Mouse (Mus musculus): ENCODE data around the gene Cables2. TPM values are rescaled to one million over a fixed set of nuclear protein-coding genes. Genes with fewer than 3 reads are reported as not detected.

The Cables2 gene
- total RNA-seq, 2 experiments from 2014 or later = 26.0 to 29.0 TPM

DNA sequence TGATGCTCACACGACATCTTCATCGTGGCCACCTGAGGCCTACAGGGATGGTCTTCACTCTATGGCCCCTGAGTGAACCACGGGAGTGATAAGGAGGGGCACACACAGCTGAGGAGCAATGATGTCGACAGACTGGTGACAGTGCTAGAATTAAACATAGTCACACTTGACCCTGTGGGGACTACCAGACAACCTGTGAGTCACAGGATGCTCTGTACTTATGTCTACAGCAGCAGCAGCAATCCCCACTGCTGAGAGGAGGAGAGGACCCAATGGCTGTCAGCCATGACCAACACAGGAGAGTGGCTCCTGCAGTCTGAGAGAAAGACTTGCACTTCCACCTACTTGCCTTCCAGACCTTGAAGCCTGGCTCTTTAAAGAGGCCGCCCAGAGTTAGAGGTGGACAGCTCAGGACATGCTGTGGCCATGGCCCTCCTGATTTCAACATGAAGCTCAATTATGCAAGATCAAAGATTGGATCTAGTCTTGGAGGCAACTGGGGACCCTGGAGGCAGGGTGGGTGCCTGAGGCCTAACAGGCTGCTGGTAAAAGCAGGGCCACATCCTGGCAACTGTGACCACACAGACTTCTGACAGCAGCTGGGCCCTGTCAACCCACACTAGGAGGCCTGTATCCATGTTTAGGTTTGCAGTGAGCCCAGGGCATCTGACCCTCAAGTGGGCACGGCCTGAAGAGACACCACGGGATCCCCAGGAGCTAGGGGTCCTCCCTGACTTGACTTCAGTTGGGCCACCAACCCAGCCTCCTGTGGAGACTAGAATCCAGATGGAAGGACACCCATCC is 40.0 kb downstream of the Cables2 start:
- no peak for TF ChIP-seq CTCF (IDR thresholded peaks at IDR 0.05)
- DNase-seq (ENCODE audit: extremely low spot score in 1 of 2, low spot score in 2 of 2) = no peak
- intact Hi-C loops (cut with DNase I) = no loop called here

GRCm38 (mm10) chr2:180230482-180230881 is 42.8 kb downstream of the Cables2 start:
- DNase-seq (ENCODE audit: extremely low spot score in 1 of 2, low spot score in 2 of 2) = no peak
- no peak overlapping the region for H3K27ac ChIP-seq
- H3K4me3 ChIP-seq = no peak overlapping the region
- TF ChIP-seq CTCF (IDR thresholded peaks at IDR 0.05) = no peak
- intact Hi-C loops (cut with DNase I) = no loop called here

More for the DNA sequence above, 40.0 kb downstream of the Cables2 start:
- Histone ChIP-seq H3K27ac (no peak overlapping the region), H3K4me3 (no peak overlapping the region)

GRCm38 (mm10) chr2:180229129-180229528 is 44.2 kb downstream of the Cables2 start:
- TF ChIP-seq CTCF (IDR thresholded peaks at IDR 0.05) = no peak
- no peak for DNase-seq (ENCODE audit: extremely low spot score in 1 of 2, low spot score in 2 of 2)
- intact Hi-C loops (cut with DNase I) = no loop called here
- Histone ChIP-seq H3K4me3 (no peak overlapping the region), H3K27ac (no peak overlapping the region)

DNA sequence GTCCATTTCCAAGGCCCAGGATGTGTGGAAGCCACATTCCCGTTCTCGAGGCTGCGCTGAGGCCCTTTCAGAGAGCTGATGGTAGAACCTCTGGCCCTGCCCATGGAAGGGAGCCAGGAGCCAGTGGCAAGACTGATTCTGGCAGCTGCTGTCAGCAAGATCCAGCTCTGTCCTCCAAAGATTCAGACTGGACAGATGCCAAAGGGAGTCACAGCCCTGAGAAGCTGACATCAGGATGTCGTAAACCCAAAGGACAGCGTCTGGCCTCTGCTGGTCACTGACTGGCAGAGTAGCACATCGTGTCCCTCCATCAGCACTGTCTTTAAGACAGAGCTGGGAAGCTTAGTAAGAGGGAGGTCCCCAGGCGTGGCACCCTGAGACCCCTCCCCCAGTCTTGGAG is 44.7 kb downstream of the Cables2 start:
- Histone ChIP-seq H3K27ac (no peak overlapping the region), H3K4me3 (no peak overlapping the region)
- no peak for TF ChIP-seq CTCF (IDR thresholded peaks at IDR 0.05)
- DNase-seq (ENCODE audit: extremely low spot score in 1 of 2, low spot score in 2 of 2) = no peak
- intact Hi-C loops (cut with DNase I) = no loop called here

GRCm38 (mm10) chr2:180228060-180228458 is 45.2 kb downstream of the Cables2 start:
- no peak overlapping the region for H3K27ac ChIP-seq
- no peak for TF ChIP-seq CTCF (IDR thresholded peaks at IDR 0.05)
- intact Hi-C loops (cut with DNase I) = no loop called here
- DNase-seq (ENCODE audit: extremely low spot score in 1 of 2, low spot score in 2 of 2) = no peak
- H3K4me3 ChIP-seq = no peak overlapping the region

- Histone ChIP-seq H3K27ac (no peak overlapping the region), H3K4me3 (peak overlapping the region; percentile 19; the same call in 1 of the 2 replicates)
- intact Hi-C loops (cut with DNase I) = no loop called here
- no peak for DNase-seq (ENCODE audit: extremely low spot score in 1 of 2, low spot score in 2 of 2)
- peak; percentile 74 for TF ChIP-seq CTCF (IDR thresholded peaks at IDR 0.05)
Observed at GRCm38 (mm10) chr2:180227262-180228059, 45.8 kb downstream of the Cables2 start.

GRCm38 (mm10) chr2:180225762-180226378 is 47.4 kb downstream of the Cables2 start, which contains the start of gene Lama5:
Gene Lama5, minus strand, starts transcription at chr2:180225859.
- intact Hi-C loops (cut with DNase I) = no loop called here
- H3K27ac ChIP-seq = peak within 1 kb of the TSS; percentile 66
- DNase-seq (ENCODE audit: extremely low spot score in 1 of 2, low spot score in 2 of 2) = no peak
- H3K4me3 ChIP-seq = peak within 1 kb of the TSS; percentile 75
- TF ChIP-seq CTCF (IDR thresholded peaks at IDR 0.05) = no peak

DNA sequence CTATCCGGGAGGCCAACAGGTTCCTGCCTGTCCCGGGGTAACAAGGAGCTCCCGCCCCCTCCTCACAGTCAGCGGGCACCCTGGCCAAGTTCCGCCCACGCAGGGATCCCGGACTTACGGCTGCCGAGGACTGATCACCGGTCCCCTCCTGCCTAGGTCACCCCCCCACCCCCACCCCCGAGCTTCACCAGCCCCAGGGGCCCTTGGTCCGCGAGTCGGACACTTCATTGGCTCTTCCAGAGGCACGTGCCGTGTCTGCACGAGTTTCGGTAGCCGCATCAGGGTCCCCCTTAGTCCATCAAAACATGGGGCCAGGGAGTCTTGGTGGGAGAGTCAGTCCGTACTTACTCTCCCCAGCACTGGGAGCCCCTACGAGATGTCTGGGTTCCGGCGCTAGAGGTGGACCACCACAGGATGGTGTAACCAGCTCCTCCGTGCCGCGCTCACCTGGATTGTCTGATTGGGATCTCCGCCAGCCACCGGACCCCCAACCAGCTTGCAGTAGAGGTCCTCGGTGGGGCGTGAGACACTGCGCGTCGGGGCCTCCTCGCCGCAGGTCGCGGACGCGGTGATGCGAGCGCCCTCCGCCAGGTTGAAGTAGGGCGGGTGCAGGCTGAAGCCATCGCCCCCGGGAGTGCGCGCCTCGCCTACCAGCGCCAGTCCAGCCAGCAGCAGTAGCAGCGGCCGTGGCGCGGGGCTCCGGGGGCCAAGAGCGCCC is 48.1 kb downstream of the Cables2 start:
- peak overlapping the region; percentile 75 for H3K4me3 ChIP-seq
- no peak for TF ChIP-seq CTCF (IDR thresholded peaks at IDR 0.05)
- intact Hi-C loops (cut with DNase I) = no loop called here
- H3K27ac ChIP-seq = peak overlapping the region; percentile 66
- no peak for DNase-seq (ENCODE audit: extremely low spot score in 1 of 2, low spot score in 2 of 2)

DNA sequence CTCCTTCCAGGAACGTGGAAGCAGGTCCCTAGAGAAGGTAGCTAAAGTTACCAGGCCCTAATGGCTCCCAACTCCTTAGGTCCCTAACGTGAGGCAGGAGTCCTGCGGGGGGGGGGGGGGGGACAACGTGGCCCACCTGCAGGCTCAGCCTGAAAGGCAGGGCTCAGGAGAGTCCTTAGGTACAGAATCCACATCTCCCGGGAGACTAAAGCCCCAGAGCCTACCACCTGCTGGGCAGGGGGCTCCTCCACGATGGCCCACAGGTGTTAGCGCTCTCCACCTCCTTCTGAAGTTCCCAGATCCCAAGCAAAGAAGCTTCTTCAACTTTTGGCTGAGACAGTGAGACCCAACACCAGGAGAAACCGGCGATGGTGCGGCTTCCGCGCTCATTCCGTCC is 48.7 kb downstream of the Cables2 start:
- intact Hi-C loops (cut with DNase I) = no loop called here
- no peak for DNase-seq (ENCODE audit: extremely low spot score in 1 of 2, low spot score in 2 of 2)
- TF ChIP-seq CTCF (IDR thresholded peaks at IDR 0.05) = no peak
- Histone ChIP-seq H3K27ac (no peak overlapping the region), H3K4me3 (peak overlapping the region; percentile 75)

- peak; percentile 32 for TF ChIP-seq CTCF (IDR thresholded peaks at IDR 0.05)
- intact Hi-C loops (cut with DNase I) = no loop called here
- DNase-seq (ENCODE audit: extremely low spot score in 1 of 2, low spot score in 2 of 2) = no peak
- Histone ChIP-seq H3K27ac (no peak overlapping the region), H3K4me3 (no peak overlapping the region)
Observed at GRCm38 (mm10) chr2:180222250-180222649, 51.0 kb downstream of the Cables2 start.

- Histone ChIP-seq H3K4me3 (no peak overlapping the region), H3K27ac (no peak overlapping the region)
- TF ChIP-seq CTCF (IDR thresholded peaks at IDR 0.05) = no peak
- intact Hi-C loops (cut with DNase I) = no loop called here
- no peak for DNase-seq (ENCODE audit: extremely low spot score in 1 of 2, low spot score in 2 of 2)
Observed at GRCm38 (mm10) chr2:180221051-180221450, 52.2 kb downstream of the Cables2 start.

Measured in left cerebral cortex, adult 2 months (tissue).